Mouse (Mus musculus): ENCODE measurements around the gene Churc1.

DNA sequence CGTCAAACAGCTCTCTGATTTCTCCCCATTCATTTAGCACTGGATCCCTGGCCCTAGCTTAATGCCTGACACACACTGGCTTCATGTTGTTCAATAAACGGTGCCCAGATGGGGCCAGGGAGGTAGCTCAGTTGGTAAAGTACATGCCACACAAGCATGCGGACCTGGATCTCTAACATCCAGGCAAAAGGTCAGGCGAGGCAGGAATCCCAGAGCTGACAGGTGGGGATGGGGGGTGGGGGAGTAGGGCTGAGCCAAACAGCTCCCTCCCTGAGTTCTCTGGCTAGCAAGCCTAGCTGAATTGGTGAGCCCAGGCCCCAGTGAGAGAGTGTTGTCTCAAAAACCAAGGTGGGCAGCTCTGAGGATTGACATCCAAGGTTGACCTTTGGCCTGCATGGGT lies 51.8 kb downstream of the Churc1 start:
- TF ChIP-seq ZNF384 (IDR thresholded peaks at IDR 0.05; ENCODE audit: low read depth, low read length): no peak
- TF ChIP-seq ZC3H11A (IDR thresholded peaks at IDR 0.05; ENCODE audit: borderline replicate concordance, low read depth, low read length): no peak
- TF ChIP-seq HCFC1 (IDR thresholded peaks at IDR 0.05; ENCODE audit: borderline replicate concordance, insufficient read depth, low read length): no peak
- TF ChIP-seq MAFK (IDR thresholded peaks at IDR 0.05; ENCODE audit: insufficient read depth, low read depth, low read length): no peak

Measured in ES-E14 (cell line).